Mouse (Mus musculus) gastrocnemius, postnatal 14 days (tissue): ENCODE measurements around the gene Ptpdc1. TPM values are rescaled to one million over a fixed set of nuclear protein-coding genes. Genes with fewer than 3 reads are reported as not detected.
A peak's percentile ranks its signal among the peaks of the same experiment; 100 is the strongest.

Experiments used
- DNase-seq: peaks from one replicate; pipeline ENCODE4 v3.0.0; 2021; ENCODE audit warnings: mixed read lengths
- intact Hi-C: fragments of 180-260 bp; cut with DNase I; formaldehyde crosslinking; loops from one replicate; pipeline ENCODE4 v1.15.1; 2025; ENCODE audit warnings: low total_unique reads
- total RNA-seq, 2 experiments: library from RNA; stranded (reverse); gene quantifications; 2 replicates each; pipeline ENCODE4 v1.2.3; 2021

The Ptpdc1 gene
- total RNA-seq, 2 experiments from 2014 or later, result 4.9 to 7.0 TPM

GRCm38 (mm10) chr13:48562336-48562735 is 63.1 kb downstream of the Ptpdc1 start:
- DNase-seq, result peak; percentile 67
- intact Hi-C loops, result no loop called here

- DNase-seq, result no peak
- intact Hi-C loops, result no loop called here
Observed at GRCm38 (mm10) chr13:48561481-48561880, 64.0 kb downstream of the Ptpdc1 start.

GRCm38 (mm10) chr13:48555976-48556375 is 69.5 kb downstream of the Ptpdc1 start:
- intact Hi-C loops, result no loop called here
- DNase-seq, result no peak

- intact Hi-C loops, result no loop called here
Observed at GRCm38 (mm10) chr13:48554552-48554951, 70.9 kb downstream of the Ptpdc1 start.

GRCm38 (mm10) chr13:48553511-48553910 is 72.0 kb downstream of the Ptpdc1 start:
- intact Hi-C loops, result no loop called here

More at GRCm38 (mm10) chr13:48554552-48554951, 70.9 kb downstream of the Ptpdc1 start:
- no peak for DNase-seq

GRCm38 (mm10) chr13:48552181-48553090 is 73.0 kb downstream of the Ptpdc1 start:
- DNase-seq, result peak; percentile 94
- intact Hi-C loops, result no loop called here

More at GRCm38 (mm10) chr13:48553511-48553910, 72.0 kb downstream of the Ptpdc1 start:
- no peak for DNase-seq

GRCm38 (mm10) chr13:48548296-48548695 is 77.2 kb downstream of the Ptpdc1 start:
- DNase-seq, result no peak
- intact Hi-C loops, result no loop called here

GRCm38 (mm10) chr13:48547623-48548022 is 77.8 kb downstream of the Ptpdc1 start:
- intact Hi-C loops, result no loop called here
- no peak for DNase-seq

- intact Hi-C loops, result no loop called here
- peak; percentile 100 for DNase-seq
Observed at GRCm38 (mm10) chr13:48546330-48546917, 79.0 kb downstream of the Ptpdc1 start.

GRCm38 (mm10) chr13:48545476-48546281 is 79.8 kb downstream of the Ptpdc1 start:
- DNase-seq, result peak; percentile 99
- intact Hi-C loops, result no loop called here

GRCm38 (mm10) chr13:48544867-48545266 is 80.6 kb downstream of the Ptpdc1 start:
- no peak for DNase-seq
- intact Hi-C loops, result no loop called here

- intact Hi-C loops, result no loop called here
Observed at GRCm38 (mm10) chr13:48544391-48544790, 81.1 kb downstream of the Ptpdc1 start.

GRCm38 (mm10) chr13:48540488-48540887 is 85.0 kb downstream of the Ptpdc1 start:
- intact Hi-C loops, result no loop called here
- no peak for DNase-seq

More at GRCm38 (mm10) chr13:48544391-48544790, 81.1 kb downstream of the Ptpdc1 start:
- DNase-seq, result no peak

GRCm38 (mm10) chr13:48533441-48533840 is 92.0 kb downstream of the Ptpdc1 start:
- DNase-seq, result no peak
- intact Hi-C loops, result no loop called here

- intact Hi-C loops, result no loop called here
- DNase-seq, result no peak
Observed at GRCm38 (mm10) chr13:48531448-48531847, 94.0 kb downstream of the Ptpdc1 start.

- intact Hi-C loops, result no loop called here
- peak; percentile 73 for DNase-seq
Observed at GRCm38 (mm10) chr13:48530685-48531084, 94.8 kb downstream of the Ptpdc1 start.

- DNase-seq, result no peak
- intact Hi-C loops, result loop anchor here (2.0 to 5.0 kb wide), 2 partner anchors 43 to 110 kb away; no protein-coding TSS in a partner anchor
Observed at GRCm38 (mm10) chr13:48529028-48529427, 96.4 kb downstream of the Ptpdc1 start.

GRCm38 (mm10) chr13:48528123-48528871 is 97.2 kb downstream of the Ptpdc1 start:
- intact Hi-C loops, result loop anchor here (2.0 to 5.0 kb wide), 2 partner anchors 44 to 111 kb away; no protein-coding TSS in a partner anchor
- DNase-seq, result peak; percentile 45
